Mouse (Mus musculus) forebrain, embryonic 16.5 days (tissue): ENCODE measurements at regions not wholly inside any gene's neighbourhood (a gene's known extent, or its start where the extent isn't known, plus 50 kb on each side); places are given as distances from the start of the nearest gene placed in this dataset.

ENCODE experiments used
- ATAC-seq: fragments of 200-750 bp; cut with Nextera tagmentation; 2 replicates; pipeline ENCODE4 v1.8.0; 2017; ENCODE audit warnings: mild to moderate bottlenecking, moderate library complexity
- H3K27ac ChIP-seq: fragments of 300-500 bp; sonication (generic); 2 replicates; pipeline ENCODE4 v1.5.1; 2014; ENCODE audit warnings: low read length, control low read depth
- H3K27me3 ChIP-seq: fragments of 300-500 bp; sonication (generic); replicated peaks from 2 replicates; pipeline ENCODE4 v1.6.1; 2014; ENCODE audit warnings: low read length; ENCODE audit not compliant: control insufficient read depth, insufficient read depth
- H3K36me3 ChIP-seq: fragments of 300-500 bp; sonication (generic); 2 replicates; pipeline ENCODE4 v1.6.1; 2014; ENCODE audit not compliant: control insufficient read depth, insufficient read depth
- H3K4me1 ChIP-seq: fragments of 300-500 bp; sonication (generic); replicated peaks from 2 replicates; pipeline ENCODE4 v1.6.1; 2014; ENCODE audit warnings: low read length; ENCODE audit not compliant: control insufficient read depth, insufficient read depth
- H3K4me2 ChIP-seq: fragments of 300-500 bp; sonication (generic); 2 replicates; pipeline ENCODE4 v1.6.1; 2014; ENCODE audit warnings: mild to moderate bottlenecking, low read length, control low read depth
- H3K4me3 ChIP-seq: fragments of 300-500 bp; sonication (generic); replicated peaks from 2 replicates; pipeline ENCODE4 v1.5.1; 2014; ENCODE audit warnings: mild to moderate bottlenecking, low read length, control low read depth
- H3K9ac ChIP-seq: fragments of 300-500 bp; sonication (generic); replicated peaks from 2 replicates; pipeline ENCODE4 v1.6.1; 2014; ENCODE audit warnings: low read depth, low read length, control low read depth
- H3K9me3 ChIP-seq: fragments of 300-500 bp; sonication (generic); 2 replicates; pipeline ENCODE4 v1.6.1; 2016; ENCODE audit warnings: low read length; ENCODE audit not compliant: control insufficient read depth
- whole genome bisulfite sequencing: fragments of 180-500 bp; shearing (Covaris S2); extraction: QIAGEN DNeasy Blood & Tissue Kit; methylation state at CpG from one replicate; pipeline ENCODE4 v1.1.7; 2014; 5-methylcytosine and 5-hydroxymethylcytosine counted together

GRCm38 (mm10) chr5:118458727-118459390 is 101.6 kb upstream of the Med13l start:
- peak overlapping the region; percentile 16 for H3K4me3 ChIP-seq
- H3K9me3 ChIP-seq, result no peaks in the 10 kb centered on the region
- peaks cover 10% of the 10 kb centered on the region for H3K4me1 ChIP-seq
- H3K27me3 ChIP-seq, result no peaks in the 10 kb centered on the region
- no peak overlapping the region for H3K27ac ChIP-seq
- H3K36me3 ChIP-seq, result no peaks in the 10 kb centered on the region
- ATAC-seq, result peak; percentile 55
- WGBS, result 1% methylated on average over 16 of the region's 16 CpGs
- H3K4me2 ChIP-seq, result peak overlapping the region; percentile 49
- H3K9ac ChIP-seq, result no peak overlapping the region

DNA sequence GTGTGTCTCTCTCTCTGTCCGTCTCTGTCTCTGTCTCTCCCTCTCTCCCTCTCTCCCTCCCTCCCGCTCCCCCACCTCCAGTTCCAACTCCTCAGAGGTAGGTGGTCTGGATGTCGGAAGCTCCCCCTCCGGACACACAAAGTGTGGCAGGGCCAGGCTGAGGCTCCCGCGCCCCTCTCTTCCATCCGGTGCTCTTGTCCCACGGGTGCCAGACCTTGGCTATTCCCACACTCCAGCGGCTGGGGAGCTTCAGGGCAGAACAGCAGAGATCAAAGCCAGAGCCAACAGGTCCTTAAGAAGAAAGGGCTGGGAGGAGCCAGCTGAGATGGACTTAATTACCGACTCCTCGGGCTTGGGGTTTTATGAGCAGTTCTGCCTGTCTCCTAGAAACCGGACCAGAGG is 101.1 kb upstream of the Med13l start:
- H3K4me1 ChIP-seq, result peaks cover 10% of the 10 kb centered on the region
- H3K36me3 ChIP-seq, result no peaks in the 10 kb centered on the region
- no peaks in the 10 kb centered on the region for H3K9me3 ChIP-seq
- H3K4me3 ChIP-seq, result no peak overlapping the region
- peak overlapping the region; percentile 49 for H3K4me2 ChIP-seq
- no peaks in the 10 kb centered on the region for H3K27me3 ChIP-seq
- H3K27ac ChIP-seq, result no peak overlapping the region
- 0% methylated on average over 12 of the region's 12 CpGs for WGBS
- no peak for ATAC-seq
- H3K9ac ChIP-seq, result no peak overlapping the region

GRCm38 (mm10) chr5:118461967-118462366 is 98.5 kb upstream of the Med13l start:
- Histone ChIP-seq H3K4me2 (no peak overlapping the region), H3K27me3 (no peaks in the 10 kb centered on the region), H3K9me3 (no peaks in the 10 kb centered on the region), H3K36me3 (no peaks in the 10 kb centered on the region), H3K4me3 (no peak overlapping the region), H3K4me1 (peaks cover 23% of the 10 kb centered on the region), H3K9ac (no peak overlapping the region), H3K27ac (no peak overlapping the region)
- 65% methylated on average over 4 of the region's 4 CpGs for WGBS
- no peak for ATAC-seq

GRCm38 (mm10) chr5:118464931-118465801 is 95.3 kb upstream of the Med13l start:
- ATAC-seq, result peak; percentile 31; the same call in 1 of the 2 replicates

DNA sequence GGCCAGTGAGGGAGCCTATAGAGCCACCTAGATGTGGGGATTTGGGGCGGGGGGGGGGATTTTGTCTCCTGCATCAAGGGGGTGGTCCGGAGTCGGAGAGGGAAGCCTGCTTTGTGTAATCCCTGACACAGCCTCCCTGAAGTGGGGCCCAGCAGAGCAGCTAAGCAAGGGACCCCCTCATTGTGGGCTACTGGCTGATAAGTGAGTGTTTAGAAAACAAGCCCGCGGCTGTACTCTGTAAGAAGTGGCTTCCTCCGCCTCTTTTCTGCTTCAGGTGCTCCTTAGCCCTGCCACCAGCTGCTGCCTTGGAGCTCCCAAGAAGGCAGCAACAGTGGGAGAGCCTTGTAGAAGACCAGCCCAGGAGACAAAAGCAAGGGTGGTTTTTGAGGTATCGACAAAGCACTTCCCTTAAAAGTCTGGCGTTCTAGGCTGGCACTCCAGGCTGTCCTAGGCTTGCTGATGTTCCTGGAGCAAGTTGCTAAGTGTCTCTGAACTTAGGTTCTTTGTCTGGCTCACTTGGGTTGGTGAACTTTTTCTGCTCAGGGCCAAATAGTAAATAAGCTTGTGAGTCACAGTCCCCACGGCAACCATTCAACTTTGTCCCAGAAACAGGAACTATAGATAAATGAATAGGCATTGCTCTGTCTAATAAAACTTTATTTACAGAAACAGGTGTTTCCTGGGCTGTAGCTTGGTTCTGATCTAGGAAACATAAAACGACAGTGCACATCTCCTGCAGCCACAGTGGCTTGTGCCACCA is 94.3 kb upstream of the Med13l start:
- Histone ChIP-seq H3K27ac (no peak overlapping the region), H3K9ac (peak overlapping the region; percentile 6), H3K36me3 (no peaks in the 10 kb centered on the region), H3K27me3 (no peaks in the 10 kb centered on the region), H3K4me1 (peaks cover 14% of the 10 kb centered on the region), H3K4me2 (peak overlapping the region; percentile 45), H3K9me3 (no peaks in the 10 kb centered on the region), H3K4me3 (peak overlapping the region; percentile 22; the same call in 1 of the 2 replicates)
- no peak for ATAC-seq
- WGBS, result 11% methylated on average over 10 of the region's 10 CpGs

More at GRCm38 (mm10) chr5:118464931-118465801, 95.3 kb upstream of the Med13l start:
- H3K27ac ChIP-seq, result no peak overlapping the region
- H3K4me3 ChIP-seq, result peak overlapping the region; percentile 22
- no peaks in the 10 kb centered on the region for H3K27me3 ChIP-seq
- no peaks in the 10 kb centered on the region for H3K36me3 ChIP-seq
- peaks cover 14% of the 10 kb centered on the region for H3K4me1 ChIP-seq
- 12% methylated on average over 22 of the region's 22 CpGs for WGBS
- H3K9me3 ChIP-seq, result no peaks in the 10 kb centered on the region
- H3K4me2 ChIP-seq, result peak overlapping the region; percentile 45
- H3K9ac ChIP-seq, result peak overlapping the region; percentile 6; the same call in 1 of the 2 replicates

DNA sequence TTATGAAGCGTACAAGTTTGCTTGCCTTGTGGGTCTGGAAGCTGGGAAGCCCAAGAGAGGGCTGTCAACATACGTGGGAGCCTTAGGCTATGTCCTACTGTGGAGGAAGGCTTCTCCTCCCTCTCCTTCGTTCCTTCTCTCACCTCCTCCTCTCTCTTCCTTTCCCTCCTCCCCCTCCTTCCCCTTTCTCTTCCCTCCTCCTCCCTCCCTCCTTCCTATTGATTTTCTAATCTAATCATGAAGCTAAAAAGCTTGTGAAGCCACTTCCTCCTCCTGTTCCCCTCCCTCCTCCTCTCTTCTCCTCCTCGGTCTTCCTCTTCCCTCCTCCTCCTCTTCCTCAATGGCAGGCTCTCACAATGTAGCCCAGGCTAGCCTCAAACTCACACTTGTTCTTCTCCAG is 91.7 kb upstream of the Med13l start:
- WGBS, result 60% methylated on average over 4 of the region's 4 CpGs
- Histone ChIP-seq H3K9me3 (no peaks in the 10 kb centered on the region), H3K27ac (no peak overlapping the region), H3K9ac (no peak overlapping the region), H3K36me3 (no peaks in the 10 kb centered on the region), H3K4me2 (no peak overlapping the region), H3K27me3 (no peaks in the 10 kb centered on the region), H3K4me3 (no peak overlapping the region), H3K4me1 (peaks cover 14% of the 10 kb centered on the region)
- no peak for ATAC-seq

GRCm38 (mm10) chr5:118471569-118471968 is 88.9 kb upstream of the Med13l start:
- ATAC-seq, result no peak
- no peak overlapping the region for H3K4me2 ChIP-seq

DNA sequence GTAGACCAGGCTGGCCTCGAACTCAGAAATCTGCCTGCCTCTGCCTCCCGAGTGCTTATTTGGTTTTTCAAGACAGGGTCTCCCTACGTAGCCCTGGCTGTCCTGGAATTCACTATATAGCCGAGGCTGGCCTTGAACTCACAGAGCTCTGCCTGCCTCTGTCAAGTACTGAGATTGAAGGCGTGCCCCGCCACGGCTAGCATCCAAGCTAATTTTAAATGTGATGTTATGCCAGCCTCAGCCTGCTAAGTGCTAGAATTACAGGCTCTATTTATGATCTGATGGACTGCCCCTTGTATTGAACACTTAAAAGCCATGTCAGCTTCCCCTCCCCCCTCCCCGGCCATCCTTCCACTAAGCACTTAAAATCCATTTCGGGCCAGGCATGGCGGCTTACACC is 88.2 kb upstream of the Med13l start:
- Histone ChIP-seq H3K4me2 (no peak overlapping the region), H3K9ac (no peak overlapping the region), H3K4me1 (no peaks in the 10 kb centered on the region; the same call in 1 of the 2 replicates), H3K9me3 (no peaks in the 10 kb centered on the region), H3K27ac (no peak overlapping the region), H3K4me3 (no peak overlapping the region), H3K27me3 (no peaks in the 10 kb centered on the region), H3K36me3 (no peaks in the 10 kb centered on the region)
- no peak for ATAC-seq
- 92% methylated on average over 10 of the region's 10 CpGs for WGBS

More at GRCm38 (mm10) chr5:118471569-118471968, 88.9 kb upstream of the Med13l start:
- Histone ChIP-seq H3K4me1 (no peaks in the 10 kb centered on the region; the same call in 1 of the 2 replicates), H3K36me3 (no peaks in the 10 kb centered on the region), H3K9me3 (no peaks in the 10 kb centered on the region), H3K9ac (no peak overlapping the region), H3K27ac (no peak overlapping the region), H3K27me3 (no peaks in the 10 kb centered on the region), H3K4me3 (no peak overlapping the region)
- WGBS, result 50% methylated on average over 5 of the region's 5 CpGs
